Mouse (Mus musculus): ENCODE measurements around the gene Eef1g.

GRCm38 (mm10) chr19:8930771-8931170, 36.1 kb upstream of the Eef1g start:
- TF ChIP-seq CTCF (IDR thresholded peaks at IDR 0.05; ENCODE audit: low read depth) (no peak), EP300 (optimal IDR thresholded peaks at IDR 0.05) (no peak)
